Mouse (Mus musculus) stomach, embryonic 16.5 days (tissue): Measurements from ENCODE around the gene Vps4b. TPM values are rescaled to one million over a fixed set of nuclear protein-coding genes. Genes with fewer than 3 reads are reported as not detected.

Experiments used
- ATAC-seq: fragments of 200-750 bp; cut with Nextera tagmentation; 2 replicates; pipeline ENCODE4 v1.8.0; 2017; ENCODE audit warnings: moderate number of reproducible peaks, moderate TSS enrichment; ENCODE audit not compliant: insufficient read depth, low FRiP score
- H3K27ac ChIP-seq: fragments of 300-500 bp; sonication (generic); 2 replicates; pipeline ENCODE4 v1.5.1; 2014; ENCODE audit warnings: low read length
- H3K27me3 ChIP-seq: fragments of 300-500 bp; sonication (generic); 2 replicates; pipeline ENCODE4 v1.6.1; 2014; ENCODE audit warnings: low read length, control low read depth, mixed read lengths; ENCODE audit not compliant: control insufficient read depth, insufficient read depth
- H3K36me3 ChIP-seq: fragments of 300-500 bp; sonication (generic); 2 replicates; pipeline ENCODE4 v1.6.1; 2014; ENCODE audit warnings: low read length; ENCODE audit not compliant: control insufficient read depth, insufficient read depth
- H3K4me1 ChIP-seq: fragments of 300-500 bp; sonication (generic); 2 replicates; pipeline ENCODE4 v1.6.1; 2014; ENCODE audit warnings: low read length, control low read depth, mixed read lengths; ENCODE audit not compliant: control insufficient read depth, insufficient read depth
- H3K4me2 ChIP-seq: fragments of 300-500 bp; sonication (generic); 2 replicates; pipeline ENCODE4 v1.6.1; 2014; ENCODE audit warnings: low read depth, low read length, mixed read lengths
- H3K4me3 ChIP-seq: fragments of 300-500 bp; sonication (generic); replicated peaks from 2 replicates; pipeline ENCODE4 v1.5.1; 2014; ENCODE audit warnings: mild to moderate bottlenecking, low read length
- H3K9ac ChIP-seq: fragments of 300-500 bp; sonication (generic); 2 replicates; pipeline ENCODE4 v1.6.1; 2014; ENCODE audit warnings: low read length
- H3K9me3 ChIP-seq: fragments of 300-500 bp; sonication (generic); replicated peaks from 2 replicates; pipeline ENCODE4 v1.6.1; 2016; ENCODE audit warnings: low read length, control low read depth; ENCODE audit not compliant: control insufficient read depth
- WGBS: fragments of 180-500 bp; shearing (Covaris S2); extraction: QIAGEN DNeasy Blood & Tissue Kit; methylation state at CpG from one replicate; pipeline ENCODE4 v1.1.7; 2014; 5-methylcytosine and 5-hydroxymethylcytosine counted together
- polyA plus RNA-seq: library from polyadenylated mRNA; unstranded; fragments of >200 nt; fragmentation: Nextera tagmentation; extraction: Ambion mirVana; gene quantifications from 2 replicates; pipeline ENCODE4 v1.2.1, GENCODE M21; 2015

The Vps4b gene
- polyA plus RNA-seq, 1 experiment from 2014 or later, result 82.1 TPM

- Histone ChIP-seq H3K36me3 (no peaks in the 10 kb centered on the region), H3K27me3 (no peaks in the 10 kb centered on the region), H3K27ac (peak within 1 kb of the TSS; percentile 96), H3K9me3 (no peaks in the 10 kb centered on the region), H3K9ac (peak within 1 kb of the TSS; percentile 87), H3K4me3 (peak within 1 kb of the TSS; percentile 85), H3K4me1 (peaks cover 16% of the 10 kb centered on the region), H3K4me2 (peak within 1 kb of the TSS; percentile 98)
- 1% methylated on average over 51 of the region's 51 CpGs for WGBS
- ATAC-seq, result peak; percentile 99
Measured at GRCm38 (mm10) chr1:106759572-106760435, 36.7 kb downstream of the Vps4b start, which contains the start of gene Kdsr. Kdsr (minus strand) TSS chr1:106759727.

- Histone ChIP-seq H3K27ac (peak overlapping the region; percentile 90), H3K4me1 (peaks cover 16% of the 10 kb centered on the region), H3K9me3 (no peaks in the 10 kb centered on the region), H3K27me3 (no peaks in the 10 kb centered on the region), H3K36me3 (no peaks in the 10 kb centered on the region), H3K9ac (peak overlapping the region; percentile 87), H3K4me3 (peak overlapping the region; percentile 85), H3K4me2 (peak overlapping the region; percentile 98)
- WGBS, result 1% methylated on average over 34 of the region's 34 CpGs
- ATAC-seq, result peak; percentile 59
Measured at GRCm38 (mm10) chr1:106758734-106759571, 37.6 kb downstream of the Vps4b start.

GRCm38 (mm10) chr1:106756633-106757032 is 39.9 kb downstream of the Vps4b start:
- Histone ChIP-seq H3K9me3 (no peaks in the 10 kb centered on the region), H3K4me2 (no peak overlapping the region), H3K9ac (no peak overlapping the region), H3K36me3 (0 out of 2 replicates have a peak, but pooled peaks cover 6% of the 10 kb centered on the region), H3K27me3 (no peaks in the 10 kb centered on the region), H3K27ac (no peak overlapping the region), H3K4me1 (peaks cover 16% of the 10 kb centered on the region), H3K4me3 (no peak overlapping the region)
- 57% methylated on average over 4 of the region's 4 CpGs for WGBS
- no peak for ATAC-seq

GRCm38 (mm10) chr1:106752013-106752412 is 44.5 kb downstream of the Vps4b start:
- H3K27ac ChIP-seq, result no peak overlapping the region
- peaks cover 13% of the 10 kb centered on the region; the same call in 1 of the 2 replicates for H3K36me3 ChIP-seq
- no peak overlapping the region for H3K9ac ChIP-seq
- H3K27me3 ChIP-seq, result no peaks in the 10 kb centered on the region
- no peak overlapping the region for H3K4me2 ChIP-seq
- no peak overlapping the region for H3K4me3 ChIP-seq
- ATAC-seq, result no peak
- H3K4me1 ChIP-seq, result no peaks in the 10 kb centered on the region
- 94% methylated on average over 5 of the region's 5 CpGs for WGBS
- no peaks in the 10 kb centered on the region for H3K9me3 ChIP-seq

GRCm38 (mm10) chr1:106750656-106751055 is 45.9 kb downstream of the Vps4b start:
- Histone ChIP-seq H3K9ac (no peak overlapping the region), H3K4me1 (no peaks in the 10 kb centered on the region), H3K4me2 (no peak overlapping the region), H3K27ac (no peak overlapping the region), H3K27me3 (no peaks in the 10 kb centered on the region), H3K4me3 (no peak overlapping the region), H3K9me3 (no peaks in the 10 kb centered on the region), H3K36me3 (peaks cover 16% of the 10 kb centered on the region)
- 79% methylated on average over 1 of the region's 1 CpGs for WGBS
- ATAC-seq, result no peak

- Histone ChIP-seq H3K9me3 (no peaks in the 10 kb centered on the region), H3K27me3 (no peaks in the 10 kb centered on the region), H3K36me3 (peaks cover 16% of the 10 kb centered on the region), H3K4me1 (no peaks in the 10 kb centered on the region), H3K9ac (no peak overlapping the region), H3K27ac (no peak overlapping the region), H3K4me3 (no peak overlapping the region), H3K4me2 (no peak overlapping the region)
- no peak for ATAC-seq
- 84% methylated on average over 6 of the region's 6 CpGs for WGBS
Measured at GRCm38 (mm10) chr1:106748555-106749315, 47.8 kb downstream of the Vps4b start.

GRCm38 (mm10) chr1:106742980-106743379 is 53.5 kb downstream of the Vps4b start:
- Histone ChIP-seq H3K4me3 (no peak overlapping the region), H3K27me3 (no peaks in the 10 kb centered on the region), H3K9ac (no peak overlapping the region), H3K36me3 (peaks cover 9% of the 10 kb centered on the region), H3K4me2 (no peak overlapping the region), H3K4me1 (no peaks in the 10 kb centered on the region), H3K9me3 (no peaks in the 10 kb centered on the region), H3K27ac (no peak overlapping the region)
- no peak for ATAC-seq
- WGBS, result 89% methylated on average over 6 of the region's 6 CpGs

- Histone ChIP-seq H3K9ac (no peak overlapping the region), H3K4me3 (no peak overlapping the region), H3K4me1 (no peaks in the 10 kb centered on the region), H3K4me2 (no peak overlapping the region), H3K9me3 (no peaks in the 10 kb centered on the region), H3K27me3 (no peaks in the 10 kb centered on the region), H3K36me3 (no peaks in the 10 kb centered on the region), H3K27ac (no peak overlapping the region)
- 82% methylated on average over 4 of the region's 4 CpGs for WGBS
- no peak for ATAC-seq
Measured at GRCm38 (mm10) chr1:106740735-106741134, 55.8 kb downstream of the Vps4b start.
